Mouse (Mus musculus) E14TG2a.4 (cell line): ENCODE data around the gene Fryl.

Experiments
- CTCF ChIP-seq: conservative IDR thresholded peaks from 2 replicates; pipeline ENCODE4 v1.5.1; 2014; ENCODE audit warnings: low read length
- NANOG ChIP-seq: IDR thresholded peaks from 2 replicates; pipeline ENCODE4 v1.6.1; 2014; ENCODE audit warnings: borderline replicate concordance, low read length, mixed read lengths
- POU5F1 ChIP-seq: IDR thresholded peaks from 2 replicates; pipeline ENCODE4 v1.6.1; 2014; ENCODE audit warnings: low read length, borderline replicate concordance

GRCm38 (mm10) chr5:73176294-73176693 is 80.1 kb downstream of the Fryl start:
- TF ChIP-seq CTCF (no peak), POU5F1 (no peak), NANOG (no peak)
